Mouse (Mus musculus): ENCODE measurements around the gene Gm36210. TPM values are rescaled to one million over a fixed set of nuclear protein-coding genes. Genes with fewer than 3 reads are reported as not detected.
"Not testable (repeated sequence)": the region's sequence is repeated elsewhere in the genome, so short reads cannot be mapped to it uniquely, and the experiment has no call there.

Gene Gm36210
- polyA plus RNA-seq, 1 experiment from 2014 or later, result 0.26 TPM

DNA sequence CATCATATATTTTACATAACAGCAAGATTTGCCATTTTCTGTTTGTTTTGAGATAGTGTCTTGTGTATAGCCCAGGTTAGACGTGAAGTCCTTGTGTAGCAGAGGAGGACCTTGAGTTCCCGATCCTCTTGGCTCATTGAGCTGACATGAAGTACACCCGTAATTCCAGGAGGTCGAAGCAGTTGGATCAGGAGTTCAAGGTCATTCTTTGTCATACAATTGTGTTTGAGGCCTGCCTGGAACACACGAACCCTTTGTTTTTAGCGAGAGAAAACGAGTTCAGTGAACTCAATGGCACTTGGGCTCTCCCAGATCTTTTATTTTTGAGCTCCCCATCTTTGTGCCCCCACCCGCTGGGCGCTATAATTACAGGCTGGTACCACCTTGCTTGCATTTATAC, 3.9 kb downstream of the Gm36210 start:
- Histone ChIP-seq H3K36me3 (ENCODE audit: poor library complexity, severe bottlenecking) (no peaks in the 10 kb centered on the region), H3K4me1 (peaks cover 20% of the 10 kb centered on the region), H3K27me3 (peaks cover 15% of the 10 kb centered on the region; the same call in 1 of the 2 replicates), H3K4me3 (no peak overlapping the region), H3K9ac (no peak overlapping the region), H3K9me3 (replicated peaks) (no peaks in the 10 kb centered on the region), H3K4me2 (no peak overlapping the region), H3K27ac (no peak overlapping the region)
- 55% methylated on average over 9 of the region's 9 CpGs for WGBS
- no peak for ATAC-seq

GRCm38 (mm10) chr7:4901171-4901570, 5.1 kb downstream of the Gm36210 start:
- Histone ChIP-seq H3K4me2 (no peak overlapping the region), H3K27me3 (peaks cover 15% of the 10 kb centered on the region; the same call in 1 of the 2 replicates), H3K4me3 (no peak overlapping the region), H3K9ac (no peak overlapping the region), H3K9me3 (replicated peaks) (no peaks in the 10 kb centered on the region), H3K27ac (no peak overlapping the region), H3K4me1 (peaks cover 11% of the 10 kb centered on the region), H3K36me3 (ENCODE audit: poor library complexity, severe bottlenecking) (no peaks in the 10 kb centered on the region)
- no peak for ATAC-seq
- 49% methylated on average over 8 of the region's 8 CpGs for WGBS

DNA sequence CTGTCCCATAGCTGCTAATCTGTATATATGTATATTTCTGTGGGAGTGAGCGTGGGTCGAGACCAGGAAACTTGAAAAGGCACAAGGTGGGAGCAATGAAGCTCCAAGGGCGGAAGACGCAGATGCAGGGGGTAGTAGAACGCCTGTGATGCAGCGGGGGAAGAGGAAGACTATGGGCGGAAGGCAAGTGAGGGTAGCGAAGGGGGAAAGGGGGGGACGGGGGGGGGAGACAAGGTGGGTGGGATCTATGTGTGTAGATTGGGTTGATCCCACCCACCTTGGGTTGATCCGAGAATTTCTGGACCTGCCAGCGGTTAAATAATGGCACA, 5.8 kb downstream of the Gm36210 start:
- ATAC-seq, result no peak

GRCm38 (mm10) chr7:4899649-4900522, 6.4 kb downstream of the Gm36210 start:
- H3K9ac ChIP-seq, result peak overlapping the region; percentile 45
- peaks cover 15% of the 10 kb centered on the region; the same call in 1 of the 2 replicates for H3K27me3 ChIP-seq
- peak; percentile 60 for ATAC-seq
- no peaks in the 10 kb centered on the region for H3K9me3 ChIP-seq (replicated peaks)
- peaks cover 11% of the 10 kb centered on the region for H3K4me1 ChIP-seq
- WGBS, result 6% methylated on average over 19 of the region's 19 CpGs
- no peak overlapping the region for H3K27ac ChIP-seq
- H3K4me3 ChIP-seq, result peak overlapping the region; percentile 25
- no peaks in the 10 kb centered on the region for H3K36me3 ChIP-seq (ENCODE audit: poor library complexity, severe bottlenecking)
- peak overlapping the region; percentile 54 for H3K4me2 ChIP-seq

More for the DNA sequence above, 5.8 kb downstream of the Gm36210 start:
- Histone ChIP-seq H3K4me3 (0 out of 2 replicates have a peak overlapping the region, but pooled peaks have one; percentile 25), H3K36me3 (ENCODE audit: poor library complexity, severe bottlenecking) (no peaks in the 10 kb centered on the region), H3K9me3 (replicated peaks) (no peaks in the 10 kb centered on the region), H3K4me2 (peak overlapping the region; percentile 54), H3K27me3 (peaks cover 15% of the 10 kb centered on the region; the same call in 1 of the 2 replicates), H3K4me1 (peaks cover 11% of the 10 kb centered on the region), H3K9ac (no peak overlapping the region), H3K27ac (no peak overlapping the region)
- 12% methylated on average over 11 of the region's 11 CpGs for WGBS

GRCm38 (mm10) chr7:4898851-4899648, 7.3 kb downstream of the Gm36210 start:
- Histone ChIP-seq H3K27me3 (peaks cover 15% of the 10 kb centered on the region; the same call in 1 of the 2 replicates), H3K9ac (peak overlapping the region; percentile 45), H3K4me2 (peak overlapping the region; percentile 54), H3K9me3 (replicated peaks) (no peaks in the 10 kb centered on the region), H3K4me1 (peaks cover 11% of the 10 kb centered on the region), H3K4me3 (peak overlapping the region; percentile 25), H3K27ac (no peak overlapping the region), H3K36me3 (ENCODE audit: poor library complexity, severe bottlenecking) (no peaks in the 10 kb centered on the region)
- peak; percentile 60 for ATAC-seq
- WGBS, result 19% methylated on average over 15 of the region's 18 CpGs

DNA sequence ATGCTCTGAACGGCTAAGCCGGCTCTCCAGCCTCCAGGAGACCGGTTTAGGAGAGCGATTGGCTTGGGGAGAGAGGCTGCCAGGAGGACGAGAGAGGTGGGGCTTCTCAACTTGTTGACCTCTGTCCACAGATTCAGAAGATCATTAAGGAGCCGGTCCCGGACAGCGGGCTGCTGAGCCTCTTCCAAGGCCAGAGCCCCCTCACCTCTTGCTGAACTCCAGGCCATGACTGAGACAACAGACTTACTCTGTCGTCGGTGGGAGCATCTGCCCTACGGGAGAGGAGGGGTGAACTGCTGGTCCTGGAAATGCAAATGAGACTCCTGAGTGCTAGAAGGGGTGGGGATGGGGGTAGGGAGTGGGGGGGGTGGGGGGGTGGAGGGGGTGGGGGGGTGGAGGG, 11.1 kb downstream of the Gm36210 start:
- ATAC-seq, result no peak
- no peaks in the 10 kb centered on the region for H3K9me3 ChIP-seq (replicated peaks)
- H3K27me3 ChIP-seq, result peaks cover 10% of the 10 kb centered on the region; the same call in 1 of the 2 replicates
- no peak overlapping the region for H3K9ac ChIP-seq
- H3K36me3 ChIP-seq (ENCODE audit: poor library complexity, severe bottlenecking), result no peaks in the 10 kb centered on the region
- H3K4me2 ChIP-seq, result no peak overlapping the region
- no peak overlapping the region for H3K27ac ChIP-seq
- H3K4me3 ChIP-seq, result no peak overlapping the region
- H3K4me1 ChIP-seq, result peaks cover 11% of the 10 kb centered on the region
- WGBS, result 77% methylated on average over 10 of the region's 11 CpGs

DNA sequence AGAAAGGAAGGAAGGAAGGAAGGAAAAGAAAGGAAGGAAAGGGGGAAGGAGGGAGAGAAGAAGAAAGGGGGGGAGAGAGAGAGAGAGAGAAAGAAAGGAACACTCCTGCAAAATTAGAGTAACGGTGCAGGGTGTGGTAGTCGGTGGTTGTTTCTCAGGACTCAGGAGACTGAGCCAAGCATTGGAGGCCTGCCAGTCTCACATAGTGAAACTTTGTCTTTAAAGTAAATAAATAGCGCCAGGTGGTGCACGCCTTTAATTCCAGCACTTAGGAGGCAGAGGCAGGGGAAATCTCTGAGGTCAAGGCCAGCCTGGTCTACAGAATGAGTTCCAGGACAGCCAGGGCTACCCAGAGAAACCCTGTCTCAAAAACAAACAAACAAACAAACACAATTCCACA, 19.6 kb downstream of the Gm36210 start:
- 77% methylated on average over 4 of the region's 4 CpGs for WGBS
- Histone ChIP-seq H3K4me1 (no peaks in the 10 kb centered on the region), H3K27me3 (no peaks in the 10 kb centered on the region), H3K4me3 (no peak overlapping the region), H3K36me3 (ENCODE audit: poor library complexity, severe bottlenecking) (no peaks in the 10 kb centered on the region), H3K9me3 (replicated peaks) (no peaks in the 10 kb centered on the region), H3K4me2 (no peak overlapping the region), H3K9ac (no peak overlapping the region), H3K27ac (no peak overlapping the region)
- no peak for ATAC-seq

- H3K4me3 ChIP-seq; H3K9me3 ChIP-seq (replicated peaks); H3K4me2 ChIP-seq; ATAC-seq; H3K27ac ChIP-seq; H3K36me3 ChIP-seq (ENCODE audit: poor library complexity, severe bottlenecking); H3K27me3 ChIP-seq; H3K9ac ChIP-seq: not testable (repeated sequence)
- 93% methylated on average over 1 of the region's 1 CpGs for WGBS
- peaks cover 16% of the 10 kb centered on the region for H3K4me1 ChIP-seq
Measured at GRCm38 (mm10) chr7:4879036-4879435, 27.3 kb downstream of the Gm36210 start.

DNA sequence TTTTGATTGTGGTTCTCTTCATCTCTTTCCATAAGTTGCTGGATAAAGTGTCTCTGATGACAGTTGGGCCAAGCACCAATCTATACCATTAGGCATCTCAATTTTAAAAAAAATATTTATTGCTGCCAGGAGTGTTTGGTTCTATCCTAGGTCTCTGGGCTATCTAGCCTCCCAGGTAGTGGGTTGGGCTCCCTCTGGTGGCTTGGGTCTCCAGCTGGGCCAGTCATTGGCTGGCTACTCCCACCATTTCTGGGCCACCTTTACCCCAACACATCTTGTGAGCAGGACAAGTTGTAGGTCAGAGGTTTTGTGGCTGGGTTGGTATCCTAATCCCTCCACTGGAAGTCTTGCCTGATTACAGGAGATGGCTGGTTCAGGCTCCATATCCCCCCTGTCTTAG, 28.1 kb downstream of the Gm36210 start:
- Histone ChIP-seq H3K9ac (no peak overlapping the region), H3K4me2 (no peak overlapping the region; the same call in 1 of the 2 replicates), H3K36me3 (ENCODE audit: poor library complexity, severe bottlenecking) (no peaks in the 10 kb centered on the region), H3K27ac (no peak overlapping the region), H3K27me3 (no peaks in the 10 kb centered on the region), H3K4me3 (no peak overlapping the region), H3K4me1 (peaks cover 16% of the 10 kb centered on the region), H3K9me3 (replicated peaks) (no peaks in the 10 kb centered on the region)
- no peak for ATAC-seq

DNA sequence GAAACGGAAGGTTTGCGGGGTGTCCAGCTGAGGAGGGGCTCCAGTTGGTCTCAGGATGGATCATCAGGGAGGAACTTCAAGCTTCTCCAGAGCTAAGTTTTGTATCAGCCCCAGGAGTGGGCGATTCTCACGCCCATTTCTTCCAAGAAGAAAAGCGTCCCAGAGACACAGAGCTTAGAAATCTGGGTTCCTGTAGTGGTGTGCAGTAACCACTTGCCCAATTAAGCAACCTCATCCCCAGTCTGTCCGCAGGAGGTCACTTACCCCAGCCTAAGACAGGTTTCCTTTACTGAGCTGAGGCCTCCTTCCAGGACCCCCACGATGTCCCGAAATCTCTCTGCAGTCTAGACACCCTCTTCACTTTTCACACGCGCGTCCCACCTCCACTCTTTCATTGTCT, 29.1 kb downstream of the Gm36210 start:
- no peak; the same call in 1 of the 2 replicates for ATAC-seq
- no peaks in the 10 kb centered on the region for H3K9me3 ChIP-seq (replicated peaks)
- H3K36me3 ChIP-seq (ENCODE audit: poor library complexity, severe bottlenecking), result no peaks in the 10 kb centered on the region
- peak overlapping the region; percentile 51 for H3K4me3 ChIP-seq
- H3K9ac ChIP-seq, result peak overlapping the region; percentile 61
- no peaks in the 10 kb centered on the region for H3K27me3 ChIP-seq
- 5% methylated on average over 11 of the region's 11 CpGs for WGBS
- no peak overlapping the region for H3K27ac ChIP-seq
- H3K4me2 ChIP-seq, result peak overlapping the region; percentile 77
- H3K4me1 ChIP-seq, result peaks cover 16% of the 10 kb centered on the region

DNA sequence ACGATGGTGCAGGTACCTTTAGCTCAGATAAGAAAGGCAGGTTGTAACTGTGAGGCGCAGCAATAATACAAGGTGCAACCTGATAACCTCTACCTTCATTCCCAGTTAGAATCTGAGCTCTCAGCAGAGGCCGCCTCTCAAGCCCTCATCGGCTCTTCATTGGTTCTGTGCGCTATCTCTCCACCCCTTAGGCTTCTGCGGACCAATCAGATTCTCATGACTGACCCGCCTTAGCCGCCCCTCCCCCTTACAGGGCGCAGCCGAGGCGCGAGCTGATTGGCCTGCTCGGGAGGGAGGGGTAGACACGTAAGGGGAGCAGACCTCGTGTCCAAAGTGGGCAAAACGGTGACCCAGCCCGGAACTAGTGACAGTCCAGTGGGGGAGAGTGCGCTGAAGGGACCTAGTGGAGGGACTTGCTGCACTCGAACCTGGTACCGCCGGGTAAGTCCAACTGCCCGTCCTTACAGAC, 29.5 kb downstream of the Gm36210 start, which contains the start of gene Isoc2a:
Gene Isoc2a, plus strand, starts transcription at position 401 of the 469 bp plus-strand sequence.
- no peaks in the 10 kb centered on the region for H3K9me3 ChIP-seq (replicated peaks)
- H3K27me3 ChIP-seq, result no peaks in the 10 kb centered on the region
- H3K9ac ChIP-seq, result peak within 1 kb of the TSS; percentile 61
- peaks cover 16% of the 10 kb centered on the region for H3K4me1 ChIP-seq
- H3K4me2 ChIP-seq, result peak within 1 kb of the TSS; percentile 77
- peak; percentile 100 for ATAC-seq
- H3K36me3 ChIP-seq (ENCODE audit: poor library complexity, severe bottlenecking), result no peaks in the 10 kb centered on the region
- under 1% methylated on average over 22 of the region's 22 CpGs for WGBS
- peak within 1 kb of the TSS; percentile 53; the same call in 1 of the 2 replicates for H3K27ac ChIP-seq
- peak within 1 kb of the TSS; percentile 51 for H3K4me3 ChIP-seq

DNA sequence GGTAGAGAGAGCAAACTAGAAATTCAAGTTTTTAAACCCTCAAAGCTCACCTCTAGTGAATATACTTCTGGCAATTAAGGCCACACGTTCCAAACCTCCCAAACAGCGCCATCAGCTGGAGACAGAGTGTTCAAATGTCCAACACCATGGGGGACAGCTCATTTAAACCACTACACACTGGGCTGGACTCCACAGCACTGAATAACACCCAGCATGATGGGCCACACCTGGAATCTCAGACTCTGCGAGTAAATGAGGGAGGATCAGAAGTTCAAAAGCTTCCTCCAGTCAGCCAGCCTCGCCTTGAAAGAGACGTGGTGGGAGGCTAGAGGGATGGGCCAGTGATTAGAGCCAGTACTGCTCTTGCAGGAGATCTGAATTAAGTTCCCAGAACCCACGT, 36.2 kb downstream of the Gm36210 start, which contains the start of gene Isoc2b:
Gene Isoc2b, minus strand, starts transcription at position 126 of the 400 bp plus-strand sequence.
- H3K4me2 ChIP-seq, result no peak within 1 kb of the TSS
- H3K9ac ChIP-seq, result no peak within 1 kb of the TSS
- no peaks in the 10 kb centered on the region for H3K36me3 ChIP-seq (ENCODE audit: poor library complexity, severe bottlenecking)
- 62% methylated on average over 6 of the region's 6 CpGs for WGBS
- no peak within 1 kb of the TSS; the same call in 1 of the 2 replicates for H3K27ac ChIP-seq
- no peaks in the 10 kb centered on the region for H3K9me3 ChIP-seq (replicated peaks)
- no peak for ATAC-seq
- no peaks in the 10 kb centered on the region for H3K27me3 ChIP-seq
- H3K4me3 ChIP-seq, result no peak within 1 kb of the TSS
- peaks cover 10% of the 10 kb centered on the region for H3K4me1 ChIP-seq

Data from forebrain, embryonic 13.5 days (tissue).